Mouse (Mus musculus) cortical plate, adult 2 months (tissue): ENCODE results near the gene Taar7e.

Source experiments
- CTCF ChIP-seq: fragments of 200-500 bp; IDR thresholded peaks from 2 replicates; pipeline ENCODE4 v1.5.1; 2011; ENCODE audit warnings: mild to moderate bottlenecking, control low read depth, low read length; ENCODE audit not compliant: insufficient read depth; ENCODE audit errors: extremely low read depth
- POLR2A ChIP-seq: fragments of 200-500 bp; IDR thresholded peaks from 2 replicates; pipeline ENCODE4 v1.6.1; 2011; ENCODE audit warnings: mild to moderate bottlenecking, low read length, control low read depth; ENCODE audit not compliant: insufficient read depth; ENCODE audit errors: extremely low read depth

GRCm38 (mm10) chr10:24037314-24037713 is at the start of gene Taar7e:
- TF ChIP-seq CTCF (no peak), POLR2A (no peak)
